Mouse (Mus musculus) spleen, adult 2 months (tissue): ENCODE results near the gene Gm20388. TPM values are rescaled to one million over a fixed set of nuclear protein-coding genes. Genes with fewer than 3 reads are reported as not detected.
A peak's percentile ranks its signal among the peaks of the same experiment; 100 is the strongest.

Experiments used
- DNase-seq, 2 experiments: peaks; one replicate each; pipeline versions ENCODE4 v3.0.0 to v3.0.0-alpha.2; 2012 to 2021; ENCODE audit warnings: low spot score in 2 of 2, low read depth in 1 of 2
- H3K27ac ChIP-seq: fragments of 200-500 bp; 2 replicates; pipeline ENCODE4 v1.5.1; 2012; ENCODE audit warnings: low read length, inconsistent platforms; ENCODE audit not compliant: insufficient read depth
- H3K27me3 ChIP-seq: fragments of 200-500 bp; 2 replicates; pipeline ENCODE4 v1.6.1; 2012; ENCODE audit warnings: mild to moderate bottlenecking, moderate library complexity, low read length, inconsistent platforms; ENCODE audit not compliant: control insufficient read depth, insufficient read depth
- H3K36me3 ChIP-seq: fragments of 200-500 bp; 2 replicates; pipeline ENCODE4 v1.6.1; 2012; ENCODE audit warnings: mild to moderate bottlenecking, low read length, inconsistent platforms; ENCODE audit not compliant: control insufficient read depth, insufficient read depth
- H3K4me1 ChIP-seq: fragments of 200-500 bp; 2 replicates; pipeline ENCODE4 v1.6.1; 2011; ENCODE audit warnings: inconsistent platforms; ENCODE audit not compliant: control insufficient read depth, insufficient read depth, insufficient read length
- H3K4me3 ChIP-seq: fragments of 200-500 bp; 2 replicates; pipeline ENCODE4 v1.5.1; 2011; ENCODE audit warnings: mild to moderate bottlenecking, inconsistent platforms; ENCODE audit not compliant: insufficient read depth, insufficient read length; ENCODE audit errors: extremely low read depth
- CTCF ChIP-seq: fragments of 200-500 bp; IDR thresholded peaks from 2 replicates; pipeline ENCODE4 v1.5.1; 2011; ENCODE audit warnings: mild to moderate bottlenecking, inconsistent platforms; ENCODE audit not compliant: insufficient read depth, insufficient read length, insufficient replicate concordance; ENCODE audit errors: extremely low read depth
- POLR2A ChIP-seq: fragments of 200-500 bp; IDR thresholded peaks from 2 replicates; pipeline ENCODE4 v1.6.1; 2011; ENCODE audit warnings: low read depth, low read length, inconsistent platforms
- WGBS: fragments of 180-500 bp; shearing (Covaris S2); methylation state at CpG from one replicate; pipeline ENCODE4 v1.1.7; 2018; 5-methylcytosine and 5-hydroxymethylcytosine counted together
- polyA plus RNA-seq: library from polyadenylated mRNA; depleted of rRNA; stranded (reverse); fragments of >200 nt; gene quantifications from 2 replicates; pipeline ENCODE4 v1.2.3, GENCODE M21; 2012

Gene Gm20388
- polyA plus RNA-seq, 1 experiment: 26.1 TPM

DNA sequence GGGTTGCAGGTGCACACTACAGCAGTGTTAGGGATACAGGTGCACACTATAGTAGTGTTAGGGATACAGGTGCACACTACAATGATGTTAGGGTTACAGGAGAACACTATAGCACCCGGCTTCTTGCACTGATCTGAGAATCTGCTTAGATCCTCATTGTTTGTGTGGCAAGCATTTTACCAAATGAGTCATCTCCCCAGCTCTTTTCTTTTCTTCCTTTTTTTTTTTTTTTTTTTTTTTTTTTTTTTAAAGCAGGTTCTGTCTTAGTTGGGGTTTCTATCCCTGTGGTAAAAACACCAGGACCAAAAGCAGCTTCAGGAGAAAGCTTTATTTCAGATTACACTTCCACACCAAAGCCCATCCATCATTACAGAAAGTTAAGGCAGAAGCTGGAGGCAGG is 3893.0 kb downstream of the Gm20388 start:
- H3K27ac ChIP-seq: no peak overlapping the region
- TF ChIP-seq POLR2A: no peak
- no peak for TF ChIP-seq CTCF
- H3K4me3 ChIP-seq: no peak overlapping the region
- WGBS: 72% methylated on average over 1 of the region's 1 CpGs
- DNase-seq: no peak
- H3K36me3 ChIP-seq: no peaks in the 10 kb centered on the region
- H3K4me1 ChIP-seq: no peaks in the 10 kb centered on the region
- H3K27me3 ChIP-seq: no peaks in the 10 kb centered on the region; the same call in 1 of the 2 replicates

GRCm38 (mm10) chr8:123804586-123804985 is 3893.9 kb downstream of the Gm20388 start:
- Histone ChIP-seq H3K4me3 (no peak overlapping the region), H3K4me1 (no peaks in the 10 kb centered on the region), H3K27me3 (no peaks in the 10 kb centered on the region; the same call in 1 of the 2 replicates), H3K27ac (no peak overlapping the region), H3K36me3 (no peaks in the 10 kb centered on the region)
- WGBS: 82% methylated on average over 7 of the region's 7 CpGs
- DNase-seq: no peak
- no peak for TF ChIP-seq POLR2A
- TF ChIP-seq CTCF: no peak

GRCm38 (mm10) chr8:123805209-123805717 is 3894.6 kb downstream of the Gm20388 start:
- WGBS: 37% methylated on average over 15 of the region's 15 CpGs
- Histone ChIP-seq H3K27ac (no peak overlapping the region), H3K4me1 (no peaks in the 10 kb centered on the region), H3K27me3 (no peaks in the 10 kb centered on the region; the same call in 1 of the 2 replicates), H3K4me3 (peak overlapping the region; percentile 77; the same call in 1 of the 2 replicates), H3K36me3 (no peaks in the 10 kb centered on the region)
- TF ChIP-seq POLR2A: no peak
- TF ChIP-seq CTCF: no peak
- no peak for DNase-seq

- no peaks in the 10 kb centered on the region for H3K4me1 ChIP-seq
- peak within 1 kb of the TSS; percentile 77 for H3K4me3 ChIP-seq
- H3K27me3 ChIP-seq: no peaks in the 10 kb centered on the region; the same call in 1 of the 2 replicates
- TF ChIP-seq CTCF (no peak), POLR2A (no peak)
- WGBS: under 1% methylated on average over 45 of the region's 48 CpGs
- peak in 1 of 2 experiments; percentile 20 for DNase-seq
- H3K36me3 ChIP-seq: no peaks in the 10 kb centered on the region
- H3K27ac ChIP-seq: 0 out of 2 replicates have a peak within 1 kb of the TSS, but pooled peaks have one; percentile 39
Observed at GRCm38 (mm10) chr8:123805718-123806373, 3895.2 kb downstream of the Gm20388 start, which contains the start of gene Rab4a. Gene Rab4a (plus strand): TSS chr8:123805985.

DNA sequence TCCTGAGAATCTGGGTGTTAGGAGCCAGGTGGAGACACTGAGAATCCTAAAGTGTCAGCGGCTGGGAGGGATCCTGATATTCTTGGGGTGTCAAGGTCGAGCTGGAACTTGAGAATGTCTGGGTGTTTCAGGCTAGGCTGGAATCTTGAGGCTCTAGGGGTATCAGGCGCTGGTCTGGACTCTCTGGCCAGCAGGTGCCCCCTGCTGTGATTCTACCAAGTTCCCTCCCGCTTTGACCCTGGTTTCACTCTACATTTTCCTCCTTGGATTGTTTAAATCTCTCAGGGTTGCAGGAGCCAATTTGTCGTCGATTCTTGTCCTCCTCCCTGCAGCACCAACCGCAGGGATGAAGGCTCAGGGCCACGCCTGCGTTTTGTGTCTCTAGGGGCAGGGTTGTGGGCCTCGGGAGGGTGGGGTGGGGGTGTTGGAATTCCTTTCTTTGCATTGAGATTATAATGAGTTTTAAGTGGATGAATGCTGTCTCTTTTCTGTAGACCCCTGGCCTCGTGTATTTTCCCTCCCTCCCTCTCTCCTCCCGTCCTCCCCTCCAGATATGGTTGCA is 3895.8 kb downstream of the Gm20388 start:
- WGBS: 7% methylated on average over 12 of the region's 12 CpGs
- Histone ChIP-seq H3K27ac (no peak overlapping the region), H3K4me1 (no peaks in the 10 kb centered on the region), H3K36me3 (no peaks in the 10 kb centered on the region), H3K27me3 (no peaks in the 10 kb centered on the region; the same call in 1 of the 2 replicates), H3K4me3 (peak overlapping the region; percentile 77)
- no peak for TF ChIP-seq CTCF
- TF ChIP-seq POLR2A: no peak
- DNase-seq: no peak

- no peak overlapping the region for H3K27ac ChIP-seq
- DNase-seq: peak in 1 of 2 experiments; percentile 12
- 7% methylated on average over 14 of the region's 14 CpGs for WGBS
Observed at GRCm38 (mm10) chr8:123807024-123807431, 3896.4 kb downstream of the Gm20388 start.

More at GRCm38 (mm10) chr8:123807024-123807431, 3896.4 kb downstream of the Gm20388 start:
- Histone ChIP-seq H3K36me3 (no peaks in the 10 kb centered on the region), H3K4me3 (no peak overlapping the region), H3K27me3 (no peaks in the 10 kb centered on the region; the same call in 1 of the 2 replicates), H3K4me1 (no peaks in the 10 kb centered on the region)
- TF ChIP-seq POLR2A (no peak), CTCF (no peak)
